Mouse (Mus musculus): ENCODE results near the gene Fxr1.
A peak's percentile ranks its signal among the peaks of the same experiment; 100 is the strongest.
"Not testable (repeated sequence)": the region's sequence is repeated elsewhere in the genome, so short reads cannot be mapped to it uniquely, and the experiment has no call there.

The Fxr1 gene

DNA sequence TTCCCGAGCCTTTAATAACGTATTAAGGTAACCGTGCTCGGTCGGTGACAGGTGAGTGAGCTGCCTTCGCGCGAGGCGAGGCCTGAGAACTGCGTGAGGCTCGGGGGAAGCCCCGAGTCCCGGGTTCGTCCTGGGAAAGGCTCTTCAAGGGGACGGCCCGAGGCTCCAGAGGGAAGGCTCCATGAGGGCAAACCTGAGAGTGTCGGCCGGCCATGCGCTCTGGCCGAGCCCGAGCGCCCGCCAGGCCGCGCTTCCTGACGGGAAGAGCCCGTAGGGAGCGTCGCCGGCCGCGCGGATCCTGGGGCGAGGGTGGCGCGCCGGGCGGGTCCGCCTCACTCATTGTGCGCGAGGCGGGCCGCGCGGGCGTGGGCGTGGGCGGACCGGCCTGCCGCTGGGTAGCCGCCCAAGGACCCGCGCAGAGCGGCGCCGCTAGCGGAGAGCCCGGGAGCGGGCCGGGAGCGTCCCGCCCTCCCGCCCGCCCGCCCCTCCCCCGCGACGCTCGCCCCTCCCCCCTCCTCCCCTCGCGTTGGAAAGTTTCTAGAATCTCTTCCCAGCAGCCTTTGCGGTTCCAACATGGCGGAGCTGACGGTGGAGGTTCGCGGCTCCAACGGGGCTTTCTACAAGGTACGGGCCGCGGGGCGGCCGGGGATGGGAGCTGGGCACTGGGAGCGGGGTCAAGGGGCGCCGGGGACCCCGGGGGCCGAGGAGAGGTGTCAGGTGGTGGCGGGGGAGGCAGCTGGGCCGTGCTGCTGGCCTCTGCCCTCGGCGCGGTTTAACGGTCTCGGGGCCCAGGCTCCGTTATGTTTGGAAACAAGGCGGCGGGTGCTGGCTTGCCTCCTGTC, at the start of gene Fxr1:
Fxr1 (plus strand) TSS at position 404 of the 842 bp plus-strand sequence.
- DNase-seq, result peak; percentile 87

- DNase-seq, result no peak
Measured at GRCm38 (mm10) chr3:33979395-33979794, 40.3 kb upstream of the Fxr1 start.

- DNase-seq, result no peak
Measured at GRCm38 (mm10) chr3:33982746-33983145, 37.0 kb upstream of the Fxr1 start.

- no peak for DNase-seq
Measured at GRCm38 (mm10) chr3:33989302-33989701, 30.4 kb upstream of the Fxr1 start.

DNA sequence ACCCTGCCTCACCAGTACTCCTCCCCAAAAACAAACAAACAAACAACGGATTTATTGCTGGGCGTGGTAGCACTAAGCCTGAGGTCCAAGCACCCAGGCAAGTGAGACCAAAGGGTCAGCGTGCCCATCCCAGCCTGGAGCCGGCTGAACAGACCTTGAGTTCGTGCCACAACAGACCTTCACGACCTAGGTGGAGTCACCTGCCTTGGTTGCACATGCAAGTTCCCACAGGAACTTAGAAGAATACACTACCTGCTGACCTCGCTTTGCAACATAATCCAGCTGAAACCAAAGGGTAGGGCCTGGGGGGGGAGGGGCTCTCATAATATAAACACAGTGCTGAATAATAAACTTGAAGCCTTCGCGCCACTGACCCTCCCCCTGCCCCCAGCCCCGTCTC, 29.3 kb upstream of the Fxr1 start:
- no peak for DNase-seq

GRCm38 (mm10) chr3:33990921-33991320, 28.8 kb upstream of the Fxr1 start:
- DNase-seq, result no peak

GRCm38 (mm10) chr3:33993421-33994126, 26.2 kb upstream of the Fxr1 start:
- no peak for DNase-seq

GRCm38 (mm10) chr3:33994127-33994488, 25.6 kb upstream of the Fxr1 start:
- DNase-seq, result no peak

DNA sequence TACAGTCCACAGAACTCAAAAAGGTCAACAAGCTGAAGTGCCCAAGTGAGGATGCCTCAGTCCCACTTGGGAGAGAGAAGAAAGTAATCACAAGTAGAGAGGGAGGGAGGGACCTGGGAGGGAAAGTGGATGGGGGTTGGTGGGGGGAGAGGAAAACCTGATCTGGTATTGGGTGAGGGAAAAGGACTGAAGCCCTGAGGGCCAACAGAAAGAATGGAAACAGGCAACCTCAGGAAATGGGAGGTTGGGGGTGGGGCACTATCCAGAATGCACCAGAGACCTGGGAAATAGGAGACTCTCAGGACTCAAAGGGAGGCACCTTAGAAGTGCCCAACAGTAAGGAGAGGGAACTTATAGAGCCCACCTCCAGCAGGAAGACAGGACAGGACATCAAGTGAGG, 18.1 kb upstream of the Fxr1 start:
- DNase-seq, result not testable (repeated sequence)

GRCm38 (mm10) chr3:34003860-34004259, 15.9 kb upstream of the Fxr1 start:
- DNase-seq, result no peak

- DNase-seq, result no peak
Measured at GRCm38 (mm10) chr3:34006301-34006700, 13.4 kb upstream of the Fxr1 start.

- no peak for DNase-seq
Measured at GRCm38 (mm10) chr3:34006824-34007223, 12.9 kb upstream of the Fxr1 start.

GRCm38 (mm10) chr3:34007611-34008010, 12.1 kb upstream of the Fxr1 start:
- DNase-seq, result no peak

DNA sequence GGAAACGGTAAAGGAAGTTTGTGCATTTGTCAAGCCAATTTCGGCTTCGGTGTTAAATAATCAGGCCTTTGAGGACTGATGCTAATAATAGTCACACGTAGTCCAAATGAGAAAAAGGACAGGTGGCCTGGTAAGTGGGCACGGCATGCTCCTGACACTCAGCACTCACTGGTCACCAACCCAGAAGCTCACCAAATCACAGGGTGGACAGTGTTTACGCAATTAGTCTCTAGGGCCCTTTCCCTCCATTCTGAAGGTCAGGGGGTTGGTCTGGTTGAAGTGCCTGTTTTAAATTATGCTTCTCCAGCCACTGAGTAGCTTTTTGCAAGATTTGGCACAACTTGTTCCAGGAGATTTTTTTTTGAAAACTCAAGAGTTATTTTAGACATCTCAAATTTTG, 11.6 kb upstream of the Fxr1 start:
- DNase-seq, result no peak

DNA sequence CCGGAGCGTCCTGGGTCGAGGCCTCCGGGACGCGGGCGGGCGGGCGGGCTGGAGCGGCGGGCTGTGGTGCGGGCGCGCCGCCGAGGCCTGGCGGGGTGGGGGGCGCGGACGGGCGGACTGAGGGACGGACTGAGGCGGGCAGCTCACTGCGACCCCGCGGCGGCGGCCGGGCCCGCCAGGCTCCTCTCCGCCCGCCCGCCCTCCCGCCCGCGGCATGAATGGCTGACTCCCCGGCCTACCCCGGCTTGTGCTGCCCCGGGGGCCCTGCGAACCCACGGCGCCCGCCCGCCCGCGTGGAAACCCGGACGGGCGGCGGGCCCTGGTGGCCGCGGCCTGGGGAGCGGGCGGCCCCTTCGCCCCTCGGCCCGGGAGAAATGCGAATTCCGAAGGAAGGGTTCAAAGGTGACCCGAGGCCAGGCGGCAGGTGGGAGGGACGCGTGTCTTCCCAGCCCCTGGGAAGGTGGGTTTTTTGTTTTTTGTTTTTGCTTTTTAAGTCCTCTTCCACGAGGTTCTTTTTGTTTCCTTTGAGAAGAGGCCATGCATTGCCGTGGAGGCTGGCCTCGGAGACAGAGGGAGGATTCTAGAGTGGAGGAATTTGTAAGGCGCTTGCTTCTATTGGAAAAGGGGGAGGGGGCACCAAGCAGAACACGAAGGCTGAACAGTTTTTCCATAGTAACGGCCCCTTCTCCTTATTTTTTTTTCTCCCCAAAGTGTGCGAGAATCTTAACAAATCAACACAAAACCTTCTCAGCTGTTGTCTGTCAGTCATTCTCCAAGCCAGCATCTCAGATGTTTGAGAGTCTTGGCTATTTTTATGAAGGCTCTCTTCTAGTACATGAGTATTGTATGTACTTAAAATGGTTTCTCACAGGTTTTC, 877 bp downstream of the Fxr1 start:
- DNase-seq, result peak; percentile 31

DNA sequence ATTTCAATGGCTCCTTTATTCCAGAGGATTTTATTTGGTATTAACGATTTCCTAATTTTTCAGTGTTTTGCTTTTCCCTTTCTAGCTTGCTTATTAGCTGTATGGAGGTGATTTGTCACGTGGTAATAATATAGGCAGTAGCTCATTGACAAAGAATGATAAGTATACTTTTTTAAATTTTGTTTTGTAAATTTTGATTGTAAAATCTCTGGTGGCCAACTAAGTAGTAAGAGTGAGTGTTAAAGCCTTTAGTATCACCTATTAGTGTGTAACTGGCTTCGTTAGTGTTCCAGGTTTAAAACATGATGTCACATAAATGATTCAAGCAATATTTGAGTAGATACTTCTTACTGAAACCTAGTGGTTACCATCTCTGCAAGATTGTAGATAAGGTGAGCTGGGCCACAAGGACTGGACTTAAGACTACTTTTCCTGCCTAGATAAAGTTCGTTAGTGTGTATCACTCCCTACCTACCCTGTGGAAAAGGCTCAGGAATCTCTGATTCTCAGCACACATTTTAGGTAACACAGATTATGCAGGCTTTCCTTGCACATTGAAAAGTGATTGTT, 1.6 kb downstream of the Fxr1 start:
- DNase-seq, result no peak

- no peak for DNase-seq
Measured at GRCm38 (mm10) chr3:34028935-34029334, 9.2 kb downstream of the Fxr1 start.

DNA sequence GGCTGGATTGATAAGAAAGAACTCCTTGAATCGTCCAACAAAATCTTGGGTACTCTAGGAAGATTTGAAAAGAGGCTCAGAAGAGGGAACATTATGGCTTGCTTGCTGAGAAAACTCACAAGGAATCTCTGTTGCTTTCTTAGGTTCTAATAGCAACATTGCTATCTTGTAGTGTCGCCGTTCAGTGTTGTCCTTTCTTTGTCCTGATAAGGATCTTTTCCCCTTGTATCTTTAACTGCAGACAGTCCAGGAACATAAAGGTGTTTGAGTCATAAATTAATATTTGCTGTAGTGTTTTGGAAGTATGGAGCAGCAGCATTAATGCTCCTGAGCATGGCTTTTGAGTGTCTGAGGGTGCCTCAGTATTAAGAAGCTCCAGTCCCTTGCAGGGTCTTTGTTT, 10.9 kb downstream of the Fxr1 start:
- no peak for DNase-seq

- no peak for DNase-seq
Measured at GRCm38 (mm10) chr3:34033720-34034364, 14.1 kb downstream of the Fxr1 start.

DNA sequence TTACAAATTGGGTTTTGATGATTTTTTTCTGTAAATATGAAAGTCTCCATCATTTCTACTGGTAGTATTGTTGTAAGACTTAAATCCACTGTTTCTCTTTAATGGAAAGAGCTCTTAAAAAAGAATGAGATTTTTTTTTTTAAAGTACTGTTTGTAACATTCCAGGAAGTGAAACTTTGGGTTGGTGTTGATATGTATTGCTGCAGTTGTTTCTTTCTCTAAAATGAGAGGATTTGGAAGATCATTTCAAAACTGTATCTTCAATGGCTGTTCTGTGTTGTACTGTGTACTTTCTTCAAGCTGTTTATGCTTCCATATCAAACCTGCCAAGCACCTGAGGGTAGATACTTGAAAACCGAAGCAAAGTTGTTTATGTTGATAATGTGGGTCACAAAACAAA, 15.1 kb downstream of the Fxr1 start:
- no peak for DNase-seq

DNA sequence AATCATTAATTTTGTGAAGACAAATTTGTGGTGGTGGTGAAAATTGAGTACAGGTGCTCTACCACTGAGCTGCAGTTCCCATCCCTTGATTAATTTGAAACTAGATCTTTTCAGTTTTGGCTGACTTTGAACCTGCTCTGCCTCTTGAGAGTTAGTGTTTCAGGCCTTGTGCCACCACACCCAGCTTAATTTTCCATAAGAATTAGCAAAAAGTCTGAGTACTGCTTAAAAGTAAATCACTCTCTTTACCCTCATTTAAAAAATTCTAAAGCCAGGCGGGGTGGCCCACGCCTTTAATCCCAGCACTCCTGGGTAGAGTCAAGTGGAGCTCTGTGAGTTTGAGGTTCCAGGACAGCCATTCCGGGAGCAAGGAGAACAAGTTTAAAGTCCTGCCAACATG, 16.0 kb downstream of the Fxr1 start:
- DNase-seq, result no peak

GRCm38 (mm10) chr3:34041990-34042389, 22.2 kb downstream of the Fxr1 start:
- no peak for DNase-seq

DNA sequence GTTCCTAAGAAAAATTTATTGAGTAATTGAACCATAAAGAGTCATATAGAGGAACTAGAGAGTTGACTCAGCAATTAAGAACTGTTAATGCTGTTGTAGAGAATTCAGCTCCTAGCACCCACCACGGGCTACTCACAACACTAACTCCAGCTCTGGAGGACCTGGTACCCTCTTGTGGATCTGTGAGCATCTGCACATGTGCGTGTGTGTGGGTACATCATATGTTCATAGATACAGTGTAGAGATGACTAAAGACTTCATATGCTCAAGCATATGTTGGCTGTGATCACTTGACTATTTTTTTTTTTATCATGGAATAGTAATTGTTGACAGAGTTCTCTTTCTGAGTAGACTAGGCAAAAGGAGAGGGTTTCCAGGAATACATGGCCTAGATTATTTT, 42.6 kb downstream of the Fxr1 start:
- no peak for DNase-seq
